ENCODE assay signal across 10 mouse cellular contexts in the genomic region with DNA sequence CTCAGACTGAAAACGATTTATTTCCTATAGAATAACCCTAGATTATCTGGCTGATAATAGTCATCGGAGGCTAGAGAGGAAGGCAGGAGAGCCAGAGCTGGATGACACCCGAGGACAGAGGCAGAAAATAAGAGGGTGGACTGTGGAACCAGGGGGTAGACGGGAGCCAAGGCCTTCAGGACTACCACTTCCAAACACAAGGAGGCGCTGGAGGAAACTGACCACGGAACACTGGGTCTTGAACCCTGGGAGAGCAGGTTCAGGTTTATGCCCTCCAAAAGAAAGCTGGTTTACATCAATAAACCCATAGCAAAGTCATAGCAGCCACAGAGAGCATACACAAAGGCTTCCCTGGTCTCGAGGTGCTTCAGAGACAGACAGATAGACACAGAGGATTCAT. TPM values are rescaled to one million over a fixed set of nuclear protein-coding genes. Genes with fewer than 3 reads are reported as not detected.
DNase-seq lines count a peak whose midpoint lies in the region; ATAC-seq and TF ChIP-seq lines count a peak whose summit lies in the region.
"Had no signal": no experiment of that assay in that cellular context is flagged by ENCODE, and none has a peak within 500 bp of the region (broad histone marks: within the 10 kb centered on the region; RNA-seq: fewer than 3 reads in every experiment).

No protein-coding gene starts in this region.

- in situ Hi-C loops in Patski (cut with MboI; ENCODE audit: low pct_unique_long_range_greater_than_20kb) = no loop called here

- H3K9me3 ChIP-seq in kidney, embryonic 15.5 days (replicated peaks) = no peaks in the 10 kb centered on the region

- no peak overlapping the region for H3K27ac ChIP-seq in kidney, embryonic 15.5 days

- 32% methylated on average over 7 of the region's 7 CpGs for WGBS in kidney, embryonic 15.5 days

- POLR2A ChIA-PET in Patski (lab: Charles Lee) = no interaction called here

- H3K4me1 ChIP-seq in kidney, embryonic 15.5 days = no peaks in the 10 kb centered on the region

- H3K9ac ChIP-seq in kidney, embryonic 15.5 days = no peak overlapping the region

- peak; percentile 54 for TF ChIP-seq CTCF in Patski (IDR thresholded peaks at IDR 0.05)

- H3K36me3 ChIP-seq in kidney, embryonic 15.5 days = no peaks in the 10 kb centered on the region

- peaks cover 8% of the 10 kb centered on the region; the same call in 1 of the 2 replicates for H3K27me3 ChIP-seq in kidney, embryonic 15.5 days
- H3K27me3 ChIP-seq in Patski = peaks cover 5% of the 10 kb centered on the region

- CTCF ChIA-PET in Patski (lab: Charles Lee) = no interaction called here

- peak; percentile 22 for DNase-seq in kidney, adult 18-20 months
- peak; percentile 65 to 68 for DNase-seq in B cell, adult 2 months
- DNase-seq in Patski (ENCODE audit: low read depth, low spot score) = no peak
- peak; percentile 38 for DNase-seq in lung, postnatal 36 days
- no peak for DNase-seq in layer of hippocampus, adult 11-12 months (ENCODE audit: low spot score)
- no peak for DNase-seq in left cerebral cortex, postnatal 4 days
- DNase-seq in layer of hippocampus, postnatal 36 days = no peak

- H3K4me2 ChIP-seq in kidney, embryonic 15.5 days = no peak overlapping the region

- intact Hi-C loops in left cerebral cortex, postnatal 4 days (cut with DNase I) = no loop called here

- no peak for ATAC-seq in kidney, embryonic 15.5 days (replicated peaks; ENCODE audit: low FRiP score)
- no peak for ATAC-seq in Patski

- no peak overlapping the region for H3K4me3 ChIP-seq in kidney, embryonic 15.5 days (replicated peaks)
- H3K4me3 ChIP-seq: erythroblast, embryonic 14.5 days had no signal

RNA-seq across cellular contexts. Expression of gene Ptx4, which starts 3.4 kb away (rescaled TPM):
- polyA plus RNA-seq in kidney, embryonic 15.5 days (2015; fragmentation: Nextera tagmentation; extraction: Ambion mirVana) = 0.16 and 0.24 TPM in 2 replicates
- 0.05 TPM for polyA plus RNA-seq in Patski (2021)
- under 1 TPM; 0.32 to 0.34 TPM for total RNA-seq in left cerebral cortex, postnatal 4 days (2021)
- 1 to 10 TPM; 2.3 to 2.5 TPM for total RNA-seq in layer of hippocampus, postnatal 36 days (2021)
- polyA plus RNA-seq: erythroblast, embryonic 14.5 days; liver, embryonic 16.5 days had no signal

RNA-seq across cellular contexts. Expression of gene Telo2, which starts 8.2 kb away (rescaled TPM):
- 44.4 and 45.3 TPM in 2 replicates for polyA plus RNA-seq in kidney, embryonic 15.5 days (2015; fragmentation: Nextera tagmentation; extraction: Ambion mirVana)
- 26.7 TPM for polyA plus RNA-seq in Patski (2021)
- total RNA-seq in left cerebral cortex, postnatal 4 days (2021) = 10 to 100 TPM; 58.3 to 59.3 TPM
- total RNA-seq in layer of hippocampus, postnatal 36 days (2021) = 10 to 100 TPM; 36.6 to 37.8 TPM

RNA-seq across cellular contexts. Expression of gene Clcn7, which starts 9.2 kb away (rescaled TPM):
- 20.7 and 24.6 TPM in 2 replicates for polyA plus RNA-seq in kidney, embryonic 15.5 days (2015; fragmentation: Nextera tagmentation; extraction: Ambion mirVana)
- 47.5 TPM for polyA plus RNA-seq in Patski (2021)
- total RNA-seq in left cerebral cortex, postnatal 4 days (2021) = 10 to 100 TPM; 40.9 to 42.5 TPM
- total RNA-seq in layer of hippocampus, postnatal 36 days (2021) = 10 to 100 TPM; 52.3 to 53.0 TPM

RNA-seq across cellular contexts. Expression of gene Ccdc154, which starts 38.3 kb away (rescaled TPM):
- polyA plus RNA-seq in kidney, embryonic 15.5 days (2015; fragmentation: Nextera tagmentation; extraction: Ambion mirVana) = not detected in 2 replicates
- 0.32 TPM for polyA plus RNA-seq in Patski (2021)
- under 1 TPM in 1 of 2 experiments, not detected in 1; 0.16 TPM for total RNA-seq in left cerebral cortex, postnatal 4 days (2021)
- total RNA-seq in layer of hippocampus, postnatal 36 days (2021) = under 1 TPM; 0.15 TPM
- polyA plus RNA-seq: erythroblast, embryonic 14.5 days had no signal

RNA-seq across cellular contexts. Expression of gene Tmem204, which starts 40.6 kb away (rescaled TPM):
- polyA plus RNA-seq in kidney, embryonic 15.5 days (2015; fragmentation: Nextera tagmentation; extraction: Ambion mirVana) = 29.6 and 31.6 TPM in 2 replicates
- 0.14 TPM for polyA plus RNA-seq in Patski (2021)
- total RNA-seq in left cerebral cortex, postnatal 4 days (2021) = 1 to 10 TPM; 5.4 to 6.7 TPM
- total RNA-seq in layer of hippocampus, postnatal 36 days (2021) = 1 to 10 TPM; 7.7 to 8.2 TPM
- polyA plus RNA-seq: erythroblast, embryonic 14.5 days had no signal

Comparison
In these comparisons a context has a peak if more than half of its experiments do, and no peak if none do; other contexts are left out.
1. DNase-seq: peak in kidney, adult 18-20 months (single experiment), B cell, adult 2 months (2 of 2) and lung, postnatal 36 days (single experiment); none in Patski (single experiment), layer of hippocampus, adult 11-12 months (single experiment), left cerebral cortex, postnatal 4 days (single experiment) and layer of hippocampus, postnatal 36 days (0 of 2).